Mouse (Mus musculus): Measurements from ENCODE around the gene Mrpl28.
"Not testable (repeated sequence)": the region's sequence is repeated elsewhere in the genome, so short reads cannot be mapped to it uniquely, and the experiment has no call there.

Mrpl28 gene

DNA sequence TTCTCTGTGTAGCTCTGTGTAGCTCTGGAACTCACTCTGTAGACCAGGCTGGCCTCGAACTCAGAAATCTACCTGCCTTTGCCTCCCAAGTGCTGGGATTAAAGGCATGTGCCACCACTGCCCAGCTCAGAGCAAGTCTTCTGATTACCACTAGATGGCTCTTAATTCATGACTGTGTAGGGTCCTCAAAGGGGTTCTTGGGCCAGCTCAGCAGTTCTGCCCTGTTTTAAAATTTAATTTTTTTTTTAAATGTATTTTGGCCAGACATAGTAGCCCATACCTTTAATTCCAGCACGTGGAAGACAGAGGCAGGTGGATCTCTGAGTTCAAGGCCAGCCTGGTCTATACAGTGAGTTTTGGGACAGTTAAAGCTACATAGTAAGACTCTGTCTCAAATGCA lies 51.9 kb downstream of the Mrpl28 start:
- in situ Hi-C loops (cut with MboI): not testable (repeated sequence)
